8 mouse cellular contexts compared by ENCODE assay signal in genomic region chr10:62101504-62102439, GRCm38 (mm10). TPM values are rescaled to one million over a fixed set of nuclear protein-coding genes. Genes with fewer than 3 reads are reported as not detected.
DNase-seq lines count a peak whose midpoint lies in the region; ATAC-seq lines count a peak whose summit lies in the region.

No protein-coding gene starts in this region.

- H3K9me3 ChIP-seq in heart, embryonic 12.5 days (replicated peaks), result no peaks in the 10 kb centered on the region
- no peaks in the 10 kb centered on the region for H3K9me3 ChIP-seq in midbrain, embryonic 14.5 days (ENCODE audit: control insufficient read depth, low read length)

- no peak overlapping the region for H3K4me3 ChIP-seq in heart, embryonic 12.5 days
- no peak overlapping the region for H3K4me3 ChIP-seq in midbrain, embryonic 14.5 days (replicated peaks; ENCODE audit: low read depth, low read length)

- H3K36me3 ChIP-seq in heart, embryonic 12.5 days, result no peaks in the 10 kb centered on the region
- H3K36me3 ChIP-seq in midbrain, embryonic 14.5 days (ENCODE audit: control insufficient read depth, insufficient read depth, low read length), result no peaks in the 10 kb centered on the region

- H3K4me2 ChIP-seq in heart, embryonic 12.5 days, result no peak overlapping the region
- H3K4me2 ChIP-seq in midbrain, embryonic 14.5 days (ENCODE audit: low read length), result peak overlapping the region; percentile 21

- H3K27me3 ChIP-seq in heart, embryonic 12.5 days (replicated peaks), result peaks cover 57% of the 10 kb centered on the region
- H3K27me3 ChIP-seq in midbrain, embryonic 14.5 days (ENCODE audit: control insufficient read depth, insufficient read depth, low read length), result 0 out of 2 replicates have a peak, but pooled peaks cover 4% of the 10 kb centered on the region

- no peaks in the 10 kb centered on the region for H3K4me1 ChIP-seq in heart, embryonic 12.5 days (replicated peaks)
- peaks cover 31% of the 10 kb centered on the region for H3K4me1 ChIP-seq in midbrain, embryonic 14.5 days (ENCODE audit: control insufficient read depth, insufficient read depth, low read length)

- H3K27ac ChIP-seq in heart, embryonic 12.5 days (ENCODE audit: poor library complexity, severe bottlenecking), result no peak overlapping the region
- H3K27ac ChIP-seq in midbrain, embryonic 14.5 days (replicated peaks; ENCODE audit: low read depth, low read length), result peak overlapping the region; percentile 92

- intact Hi-C loops in left cerebral cortex, postnatal 36 days (cut with DNase I), result loop anchor here (1.0 to 5.0 kb wide), 4 partner anchors 46 to 264 kb away; no protein-coding TSS in a partner anchor

- H3K9ac ChIP-seq in heart, embryonic 12.5 days, result no peak overlapping the region
- H3K9ac ChIP-seq in midbrain, embryonic 14.5 days (replicated peaks; ENCODE audit: low read length), result no peak overlapping the region

- no peak for ATAC-seq in heart, embryonic 12.5 days (ENCODE audit: insufficient number of reproducible peaks, low FRiP score)
- peak; percentile 80 for ATAC-seq in midbrain, embryonic 14.5 days (ENCODE audit: low FRiP score, low TSS enrichment)

- peak; percentile 42 for DNase-seq in heart, adult 8-10 months (ENCODE audit: low spot score)
- peak; percentile 83 for DNase-seq in cerebellum, adult 9-10 months
- DNase-seq in frontal cortex, adult 2 months (ENCODE audit: extremely low spot score in 1 of 2, low spot score in 1 of 2), result peak; percentile 90 to 92
- DNase-seq in kidney, adult 11 months, result peak; percentile 40
- DNase-seq in left cerebral cortex, postnatal 36 days (ENCODE audit: low spot score in 2 of 2), result peak; percentile 80
- peak; percentile 95 for DNase-seq in midbrain, embryonic 14.5 days
- DNase-seq in spleen, postnatal 36 days (ENCODE audit: low spot score in 2 of 2), result peak; percentile 15 to 27

- 10% methylated on average over 7 of the region's 7 CpGs for WGBS in heart, embryonic 12.5 days
- WGBS in midbrain, embryonic 14.5 days, result 9% methylated on average over 7 of the region's 7 CpGs

RNA-seq across cellular contexts. Expression of gene Neurog3, which starts 31.1 kb away (rescaled TPM):
- not detected for total RNA-seq in heart, adult 8-10 months (2022)
- polyA plus RNA-seq in heart, embryonic 12.5 days (2016; fragmentation: Nextera tagmentation; extraction: Ambion mirVana), result not detected in 2 replicates
- 0.08 and 0.29 TPM in 2 replicates for polyA plus RNA-seq in frontal cortex, adult 2 months (2012; rRNA removed)
- total RNA-seq in left cerebral cortex, postnatal 36 days (2021), result not detected
- polyA plus RNA-seq in midbrain, embryonic 14.5 days (2014; fragmentation: Nextera tagmentation; extraction: Ambion mirVana), result not detected in 2 replicates

RNA-seq across cellular contexts. Expression of gene Fam241b, which starts 41.9 kb away (rescaled TPM):
- 1 to 10 TPM; 4.1 to 5.5 (median 5.3) TPM for total RNA-seq in heart, adult 8-10 months (2022)
- 3.7 and 4.1 TPM in 2 replicates for polyA plus RNA-seq in heart, embryonic 12.5 days (2016; fragmentation: Nextera tagmentation; extraction: Ambion mirVana)
- 42.2 and 45.7 TPM in 2 replicates for polyA plus RNA-seq in frontal cortex, adult 2 months (2012; rRNA removed)
- total RNA-seq in left cerebral cortex, postnatal 36 days (2021), result 10 to 100 TPM; 51.1 to 59.8 TPM
- 48.3 and 107 TPM in 2 replicates for polyA plus RNA-seq in midbrain, embryonic 14.5 days (2014; fragmentation: Nextera tagmentation; extraction: Ambion mirVana)

Comparison
In these comparisons a context has a peak if more than half of its experiments do, and no peak if none do; other contexts are left out.
1. DNase-seq: peak in every context shown above with its lines; median percentile 95 in midbrain, embryonic 14.5 days; 91 in frontal cortex, adult 2 months; 83 in cerebellum, adult 9-10 months; 80 in left cerebral cortex, postnatal 36 days; 42 in heart, adult 8-10 months; 40 in kidney, adult 11 months; 21 in spleen, postnatal 36 days.